Mouse (Mus musculus): ENCODE measurements around the gene Gm10306.

Gene Gm10306

DNA sequence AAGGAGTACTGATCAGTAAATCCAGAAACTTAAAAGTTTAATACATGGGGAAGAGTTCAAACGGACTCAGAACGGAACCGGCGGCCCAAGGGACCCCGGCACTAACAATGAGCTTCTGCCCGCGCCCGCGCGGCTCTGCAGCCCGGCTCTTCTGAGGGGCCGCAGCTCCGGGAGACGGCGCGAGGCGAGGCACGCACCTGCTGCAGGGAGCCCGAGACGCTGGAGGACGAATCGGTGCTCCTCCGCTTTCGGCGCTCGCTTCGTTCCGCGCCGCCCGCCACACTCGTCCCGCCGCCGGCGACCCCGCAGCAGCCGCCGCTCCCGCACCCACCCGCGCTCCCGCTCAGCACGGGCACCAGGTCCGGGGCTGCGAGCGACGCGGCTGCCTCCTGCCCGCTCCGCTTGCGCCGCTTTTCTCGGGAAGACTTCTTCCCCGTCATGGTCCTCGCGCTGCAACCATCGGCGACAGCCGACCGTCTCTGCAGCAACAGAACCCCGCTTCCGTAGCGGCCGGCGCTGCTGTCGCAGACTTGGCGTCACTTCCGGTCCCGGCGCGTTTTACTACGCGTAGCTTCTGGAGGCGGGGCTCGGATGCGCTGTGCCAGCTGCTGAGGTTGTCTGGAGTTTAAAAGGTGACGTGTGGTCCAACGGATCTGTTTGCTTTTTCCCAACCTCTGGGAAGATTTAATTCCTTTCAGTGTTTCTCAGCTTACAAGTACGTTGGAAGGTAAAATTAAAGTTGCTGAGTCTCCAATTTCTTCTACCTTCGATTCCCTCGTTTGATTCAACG is at the start of gene Gm10306, which contains the start of gene Caap1:
TSS of gene Gm10306 (plus strand) at position 282 of the 790 bp plus-strand sequence.
TSS of gene Caap1 (minus strand) at position 532 of the 790 bp plus-strand sequence.
- in situ Hi-C loops (cut with MseI, MboI): no loop called here

GRCm38 (mm10) chr4:94515366-94515765 is 41.0 kb upstream of the Gm10306 start:
- in situ Hi-C loops (cut with MseI, MboI): no loop called here

DNA sequence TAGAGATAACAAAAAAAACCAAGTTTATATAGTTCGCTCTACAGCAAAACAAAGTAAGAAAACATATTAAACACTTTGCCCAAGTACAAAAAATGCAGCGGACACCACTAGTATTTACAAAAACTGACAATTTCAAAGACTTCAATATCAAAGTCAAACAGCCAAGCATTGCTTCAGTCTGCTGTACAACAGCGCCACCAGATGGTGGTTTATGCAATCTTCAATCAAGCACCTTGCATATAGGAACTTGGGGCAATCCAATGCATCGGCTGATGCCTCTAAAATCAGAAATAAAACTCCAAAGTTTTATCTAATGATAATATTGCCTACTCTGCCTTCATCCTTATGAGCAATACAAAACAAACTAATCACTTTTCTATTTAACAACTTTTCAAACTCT is 38.7 kb upstream of the Gm10306 start:
- in situ Hi-C loops (cut with MseI, MboI): no loop called here

- in situ Hi-C loops (cut with MseI, MboI): no loop called here
Observed at GRCm38 (mm10) chr4:94523321-94523720, 33.0 kb upstream of the Gm10306 start.

DNA sequence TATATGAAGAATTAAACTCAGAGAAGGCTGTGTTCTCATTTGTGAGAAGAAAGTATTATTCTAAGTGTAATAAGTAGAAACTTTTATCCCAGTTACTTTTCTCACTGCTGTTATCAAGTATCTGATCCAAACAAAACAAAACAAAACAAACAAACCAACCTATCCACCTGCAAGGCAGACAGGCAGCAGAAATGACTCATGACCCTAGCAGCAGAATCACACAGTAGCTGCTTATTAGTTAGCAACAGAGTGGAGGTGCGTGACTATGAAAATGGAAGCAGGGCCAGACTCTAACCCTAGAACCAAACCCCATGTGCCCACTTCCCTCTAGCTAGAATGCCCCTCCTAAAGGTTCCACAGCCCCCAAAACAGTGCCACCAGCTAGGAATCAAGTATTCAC is 26.9 kb upstream of the Gm10306 start:
- in situ Hi-C loops (cut with MseI, MboI): no loop called here

DNA sequence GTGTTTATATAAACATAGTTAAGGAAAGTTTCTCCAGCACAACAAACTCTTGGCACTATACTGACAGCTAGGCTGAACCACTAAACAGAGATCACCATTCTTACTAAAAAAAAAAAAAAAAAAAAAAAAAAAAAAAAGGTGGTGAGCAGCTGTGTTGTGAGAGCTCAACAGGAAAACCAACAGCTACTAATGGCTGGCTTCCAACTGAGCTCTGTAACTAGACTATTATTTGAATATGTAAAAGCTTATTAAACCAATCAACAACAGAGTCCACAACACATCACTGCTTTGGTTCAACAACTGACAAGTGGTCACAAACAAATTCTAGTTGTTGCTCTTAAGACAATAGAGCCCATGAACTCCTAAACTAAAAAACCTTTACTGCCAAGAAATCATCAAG is 23.1 kb upstream of the Gm10306 start:
- in situ Hi-C loops (cut with MseI, MboI): no loop called here

GRCm38 (mm10) chr4:94543041-94543440 is 13.3 kb upstream of the Gm10306 start:
- in situ Hi-C loops (cut with MseI, MboI): no loop called here

DNA sequence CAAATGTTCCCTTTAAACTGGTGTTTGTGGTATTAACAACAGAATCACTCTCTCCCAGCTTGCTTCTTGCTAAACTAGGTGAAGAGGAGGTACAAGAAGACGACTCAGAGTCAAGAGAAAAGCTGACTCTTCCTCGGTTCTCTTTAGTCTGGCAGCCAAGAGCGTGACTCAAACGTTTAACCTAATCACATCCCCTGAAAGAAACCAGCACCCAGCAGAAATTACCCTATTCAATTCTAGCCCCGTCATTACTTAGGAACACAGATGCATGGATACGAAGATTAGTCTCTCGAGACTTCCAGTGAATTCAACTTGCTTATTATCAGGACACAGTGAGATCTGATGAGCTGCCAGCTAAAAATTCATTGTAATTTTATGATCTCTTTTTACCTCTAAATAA is 12.0 kb upstream of the Gm10306 start:
- in situ Hi-C loops (cut with MseI, MboI): no loop called here

DNA sequence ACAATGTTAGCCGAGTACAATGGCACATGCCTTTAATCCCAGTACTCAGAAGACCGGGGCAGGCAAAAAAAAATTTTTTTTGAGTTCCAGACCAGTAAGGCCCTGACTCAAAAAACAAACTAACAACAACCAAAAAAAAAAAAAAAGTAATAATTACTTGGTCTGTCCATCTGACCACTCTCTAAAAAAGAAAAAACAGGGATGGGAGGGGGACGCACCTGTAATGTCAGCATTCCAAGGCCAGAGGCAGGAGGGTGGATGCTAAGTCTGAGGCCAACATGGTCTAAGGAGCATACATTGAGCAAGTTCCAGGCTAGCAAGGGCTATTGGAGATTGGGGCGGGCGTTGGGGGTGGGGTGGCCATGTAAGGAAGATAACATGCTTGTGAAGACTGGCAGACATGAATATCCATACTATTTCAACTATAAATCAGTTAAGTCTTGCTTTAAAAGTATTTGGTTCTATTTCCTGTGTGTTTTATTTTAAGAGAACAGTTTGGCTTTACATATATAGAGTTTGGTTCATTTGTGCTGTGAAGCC is 1.3 kb upstream of the Gm10306 start:
- in situ Hi-C loops (cut with MseI, MboI): no loop called here

- in situ Hi-C loops (cut with MseI, MboI): no loop called here
Observed at GRCm38 (mm10) chr4:94557145-94557544, 799 bp downstream of the Gm10306 start.

DNA sequence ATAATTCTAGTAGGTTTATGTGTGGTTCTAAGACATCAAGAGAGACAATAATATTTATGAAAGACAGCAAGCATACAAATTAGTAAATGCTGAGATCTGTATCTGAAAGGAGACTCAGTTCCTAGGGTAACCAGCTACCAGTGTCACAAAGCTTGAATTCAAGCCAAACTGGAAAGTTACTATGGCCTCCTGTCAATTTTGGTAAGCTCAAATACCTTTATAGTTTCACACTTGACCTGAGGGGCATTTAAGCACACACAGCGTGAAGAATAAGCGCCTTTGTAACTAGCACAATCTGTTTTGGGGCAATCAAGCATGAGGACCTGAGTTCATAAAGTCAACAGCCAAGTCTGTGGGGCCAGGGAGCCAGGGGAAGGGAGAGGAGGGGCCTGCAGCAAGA is 2.9 kb downstream of the Gm10306 start:
- in situ Hi-C loops (cut with MseI, MboI): no loop called here

DNA sequence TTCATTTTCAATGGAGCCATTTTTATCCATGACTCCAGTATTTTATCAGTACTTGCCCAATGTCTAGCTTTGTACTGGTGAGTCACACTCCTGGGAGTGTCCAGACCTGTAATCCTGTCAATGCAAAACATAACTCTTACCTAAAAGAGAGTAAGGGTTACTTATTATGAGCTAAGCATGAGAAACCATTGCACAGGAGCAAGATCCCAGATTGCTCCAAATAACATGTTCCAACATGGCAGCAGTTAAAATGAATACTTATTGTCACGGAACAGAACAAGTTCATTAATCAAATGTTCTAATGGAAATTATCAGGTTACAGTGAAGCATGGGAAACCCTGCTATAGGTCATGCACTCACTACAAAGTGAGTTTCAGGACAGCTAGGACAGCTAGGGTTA is 4.0 kb downstream of the Gm10306 start:
- in situ Hi-C loops (cut with MseI, MboI): no loop called here

DNA sequence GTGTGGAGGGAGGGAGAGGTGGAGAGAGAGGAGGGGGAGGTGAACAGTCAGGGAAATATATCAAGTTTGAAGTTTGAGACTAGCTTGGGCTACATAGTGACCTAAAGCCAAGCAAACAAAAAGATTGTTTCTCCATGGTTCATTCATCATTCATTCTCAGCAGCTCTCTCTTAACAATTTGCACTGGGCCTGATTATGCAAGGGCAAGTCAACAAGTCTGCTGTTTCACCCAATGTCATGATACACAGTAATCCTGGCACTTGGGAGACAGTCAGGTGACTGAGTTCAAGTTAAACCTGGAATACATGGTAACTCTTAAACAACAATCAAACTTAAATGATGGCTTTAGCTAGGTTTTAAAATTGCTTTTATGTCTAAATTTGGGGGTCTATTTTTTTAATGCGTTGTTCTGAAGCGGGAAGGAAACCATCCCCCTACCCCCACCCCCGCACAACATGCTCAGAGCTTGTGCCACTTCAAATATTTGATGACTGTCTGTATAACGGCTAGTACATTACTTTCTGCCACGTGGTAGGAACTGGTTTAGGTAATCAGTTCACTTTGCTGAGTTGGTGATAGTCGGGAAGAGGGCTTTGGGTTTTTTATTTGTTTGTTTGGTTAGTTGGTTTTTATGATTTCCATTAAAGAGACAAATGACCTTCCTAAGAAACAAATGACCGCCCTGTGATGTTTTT is 5.8 kb downstream of the Gm10306 start:
- in situ Hi-C loops (cut with MseI, MboI): no loop called here

DNA sequence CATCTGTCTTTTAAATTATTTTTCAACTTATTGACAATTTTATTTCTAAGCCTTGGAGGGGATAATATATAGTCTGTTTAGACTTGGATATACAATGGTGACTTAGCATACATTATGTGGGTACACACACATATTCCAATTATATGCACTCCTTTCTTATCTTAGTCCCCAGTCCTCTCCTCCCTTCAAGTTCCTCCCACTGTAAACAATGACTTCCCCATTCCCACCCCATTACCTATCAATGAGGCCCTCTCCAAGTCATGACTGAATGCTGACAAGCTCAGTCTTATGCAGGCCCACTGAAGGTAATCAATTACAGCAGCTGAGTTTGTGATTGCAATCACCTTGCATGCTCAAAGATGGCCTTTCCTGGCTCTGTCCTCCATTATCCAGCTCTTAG is 8.0 kb downstream of the Gm10306 start:
- in situ Hi-C loops (cut with MseI, MboI): no loop called here

DNA sequence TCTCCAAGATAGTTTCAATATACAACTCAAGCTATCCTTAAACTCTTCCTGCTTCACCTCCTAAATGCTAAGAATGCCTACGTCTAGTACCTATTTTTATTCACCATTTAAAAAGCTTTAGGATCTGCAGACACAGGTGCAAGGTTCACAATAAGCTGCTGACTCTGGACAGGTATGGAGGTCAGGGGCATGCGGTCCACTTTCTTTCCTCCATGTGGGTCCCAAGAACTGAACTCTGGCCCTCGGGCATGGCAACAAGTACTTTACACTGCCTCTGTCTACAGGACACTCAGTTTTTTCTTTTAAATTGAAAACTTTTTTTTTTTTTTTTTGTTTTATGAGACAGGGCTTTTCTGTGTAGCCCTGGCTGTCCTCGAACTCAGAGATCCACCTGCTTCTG is 16.3 kb downstream of the Gm10306 start:
- in situ Hi-C loops (cut with MseI, MboI): no loop called here

DNA sequence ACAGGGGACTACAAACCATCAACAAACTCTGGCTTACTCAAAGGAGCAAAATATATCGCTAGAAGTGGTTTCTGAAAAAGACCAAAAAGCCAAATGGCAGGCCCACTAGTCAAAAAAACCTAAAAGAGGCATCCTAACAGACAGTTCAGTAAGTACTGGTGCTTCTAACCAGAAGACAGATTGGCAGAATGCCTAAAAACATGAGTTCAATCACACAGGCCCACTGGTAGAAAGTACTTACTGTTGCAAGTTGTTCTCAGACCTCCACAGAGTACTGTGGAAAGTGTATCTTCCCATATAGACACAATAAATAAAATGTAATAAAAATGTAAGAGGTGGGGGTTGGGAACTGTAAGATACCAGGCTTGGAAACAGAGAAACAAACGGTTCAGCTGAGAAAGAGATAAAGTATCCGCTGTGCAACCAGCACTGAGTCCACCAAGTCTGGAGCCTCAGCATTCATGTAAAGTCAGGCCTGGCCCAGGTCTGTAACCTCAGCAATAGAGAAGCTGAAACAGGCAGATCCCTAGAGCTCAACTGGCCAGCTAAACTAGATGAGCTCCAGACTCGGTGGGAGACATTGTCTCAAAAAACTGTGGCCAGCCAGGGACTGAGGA is 35.5 kb downstream of the Gm10306 start:
- in situ Hi-C loops (cut with MseI, MboI): no loop called here

GRCm38 (mm10) chr4:94592709-94593108 is 36.4 kb downstream of the Gm10306 start:
- in situ Hi-C loops (cut with MseI, MboI): no loop called here

- in situ Hi-C loops (cut with MseI, MboI): no loop called here
Observed at GRCm38 (mm10) chr4:94601395-94601794, 45.0 kb downstream of the Gm10306 start.

DNA sequence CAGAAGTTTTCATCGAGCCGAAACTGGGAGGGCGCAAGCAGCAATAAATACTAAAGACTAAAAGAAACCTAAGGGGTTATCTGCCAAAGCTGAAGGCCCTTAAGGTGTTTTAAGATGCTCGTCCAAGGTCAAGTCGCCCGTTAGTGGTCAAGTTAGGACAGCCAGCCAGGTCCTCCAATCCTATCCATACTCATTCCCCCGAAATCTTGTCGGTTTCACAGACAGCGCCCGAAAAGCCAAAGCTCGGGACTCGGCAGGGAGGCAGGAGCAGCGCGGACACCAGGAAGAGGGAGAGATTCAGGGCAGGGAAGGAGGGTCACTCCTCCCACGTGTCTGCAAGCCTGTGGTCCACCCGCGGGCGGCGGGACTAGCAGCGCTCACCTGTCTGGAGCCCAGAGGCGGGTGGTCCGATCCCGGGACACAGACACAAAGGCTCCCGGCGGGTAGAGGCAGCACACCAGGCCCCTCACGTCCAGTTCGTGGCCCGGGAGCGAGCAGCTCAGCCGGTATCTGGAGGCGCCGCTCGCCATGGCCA is 46.2 kb downstream of the Gm10306 start:
- in situ Hi-C loops (cut with MseI, MboI): no loop called here

GRCm38 (mm10) chr4:94603031-94603629 is 46.8 kb downstream of the Gm10306 start, which contains the start of gene Plaa:
Plaa (minus strand) TSS chr4:94603244.
- in situ Hi-C loops (cut with MseI, MboI): no loop called here

- in situ Hi-C loops (cut with MseI, MboI): no loop called here
Observed at GRCm38 (mm10) chr4:94604452-94605019, 48.2 kb downstream of the Gm10306 start.

Measured in mouse trophoblast stem cell (cell line).